Mouse (Mus musculus) 3134 (cell line): ENCODE data around the gene Det1.

ENCODE experiments used
- DNase-seq: peaks from one replicate; pipeline ENCODE4 v3.0.0-alpha.2; 2011; ENCODE audit warnings: low spot score; ENCODE audit not compliant: insufficient read length; ENCODE audit errors: extremely low read depth

The Det1 gene

GRCm38 (mm10) chr7:78787793-78788380 is 59.2 kb downstream of the Det1 start:
- no peak for DNase-seq

GRCm38 (mm10) chr7:78785906-78786305 is 61.2 kb downstream of the Det1 start:
- DNase-seq = no peak

- DNase-seq = peak; percentile 78
Measured at GRCm38 (mm10) chr7:78782639-78783581, 64.2 kb downstream of the Det1 start, which contains the start of the genes Mrps11 and Mrpl46. Gene Mrps11 (plus strand): TSS chr7:78783119. Gene Mrpl46 (minus strand): TSS chr7:78783531.

GRCm38 (mm10) chr7:78778741-78779140 is 68.3 kb downstream of the Det1 start:
- DNase-seq = no peak
